Mouse (Mus musculus): ENCODE measurements around the gene Kantr.

- peak; percentile 35; the same call in 1 of the 2 replicates for TF ChIP-seq CTCF (conservative IDR thresholded peaks at IDR 0.05; ENCODE audit: insufficient read depth, insufficient read length, low read depth, low read length)
- no peak for TF ChIP-seq POLR2A (IDR thresholded peaks at IDR 0.05; ENCODE audit: low read depth, low read length)
Observed at GRCm38 (mm10) chrX:152307942-152308341, 19.4 kb downstream of the Kantr start.

Measured in kidney, adult 2 months (tissue).